Mouse (Mus musculus): ENCODE measurements around the gene Olfr69. TPM values are rescaled to one million over a fixed set of nuclear protein-coding genes. Genes with fewer than 3 reads are reported as not detected.
"Not testable (repeated sequence)": the region's sequence is repeated elsewhere in the genome, so short reads cannot be mapped to it uniquely, and the experiment has no call there.

Olfr69 gene
- polyA plus RNA-seq, 1 experiment from 2014 or later: not detected

GRCm38 (mm10) chr7:103792669-103793388 is 21.4 kb upstream of the Olfr69 start:
- no peak for ATAC-seq (ENCODE audit: low read depth)
- Histone ChIP-seq H3K4me1 (replicated peaks) (no peaks in the 10 kb centered on the region), H3K9me3 (no peaks in the 10 kb centered on the region), H3K27ac (replicated peaks) (no peak overlapping the region), H3K36me3 (no peaks in the 10 kb centered on the region), H3K27me3 (no peaks in the 10 kb centered on the region), H3K4me3 (no peak overlapping the region), H3K4me2 (no peak overlapping the region), H3K9ac (no peak overlapping the region)
- 28% methylated on average over 4 of the region's 4 CpGs for WGBS

DNA sequence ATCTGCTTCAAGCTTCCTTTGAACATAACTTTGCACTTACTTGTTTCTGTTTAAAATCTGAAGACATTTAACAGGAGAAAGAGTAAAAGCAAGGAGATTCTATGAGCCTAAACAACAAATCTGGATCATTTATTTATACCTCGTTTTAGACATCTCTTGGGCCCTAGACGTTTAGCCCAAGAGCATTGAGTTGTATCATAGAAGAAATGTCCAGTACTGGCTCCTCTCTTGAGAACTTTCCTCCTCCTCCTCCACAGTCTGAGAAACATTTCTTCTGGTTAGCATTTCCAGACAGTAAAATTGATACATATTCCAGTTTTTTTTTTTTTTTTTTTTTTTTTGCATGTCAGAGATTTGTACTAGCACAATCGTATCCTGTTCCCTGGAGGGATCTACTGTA is 20.3 kb upstream of the Olfr69 start, which contains the start of gene Olfr67:
Gene Olfr67 (minus strand): TSS at position 101 of the 400 bp plus-strand sequence.
- H3K27ac ChIP-seq (replicated peaks): no peak within 1 kb of the TSS
- no peak for ATAC-seq (ENCODE audit: low read depth)
- no peaks in the 10 kb centered on the region for H3K4me1 ChIP-seq (replicated peaks)
- H3K9me3 ChIP-seq: no peaks in the 10 kb centered on the region
- H3K4me2 ChIP-seq: no peak within 1 kb of the TSS
- WGBS: 90% methylated on average over 3 of the region's 3 CpGs
- no peaks in the 10 kb centered on the region for H3K27me3 ChIP-seq
- no peak within 1 kb of the TSS for H3K9ac ChIP-seq
- H3K36me3 ChIP-seq: no peaks in the 10 kb centered on the region
- H3K4me3 ChIP-seq: no peak within 1 kb of the TSS

- no peak within 1 kb of the TSS for H3K4me3 ChIP-seq
- H3K36me3 ChIP-seq: no peaks in the 10 kb centered on the region
- no peak within 1 kb of the TSS for H3K4me2 ChIP-seq
- WGBS: 76% methylated on average over 3 of the region's 3 CpGs
- H3K27ac ChIP-seq (replicated peaks): no peak within 1 kb of the TSS
- no peaks in the 10 kb centered on the region for H3K27me3 ChIP-seq
- H3K9me3 ChIP-seq: no peaks in the 10 kb centered on the region
- no peaks in the 10 kb centered on the region for H3K4me1 ChIP-seq (replicated peaks)
- no peak within 1 kb of the TSS for H3K9ac ChIP-seq
- ATAC-seq (ENCODE audit: low read depth): no peak
Observed at GRCm38 (mm10) chr7:103779598-103779997, 8.2 kb upstream of the Olfr69 start, which contains the start of gene Olfr68. Olfr68 (minus strand) TSS chr7:103779698.

DNA sequence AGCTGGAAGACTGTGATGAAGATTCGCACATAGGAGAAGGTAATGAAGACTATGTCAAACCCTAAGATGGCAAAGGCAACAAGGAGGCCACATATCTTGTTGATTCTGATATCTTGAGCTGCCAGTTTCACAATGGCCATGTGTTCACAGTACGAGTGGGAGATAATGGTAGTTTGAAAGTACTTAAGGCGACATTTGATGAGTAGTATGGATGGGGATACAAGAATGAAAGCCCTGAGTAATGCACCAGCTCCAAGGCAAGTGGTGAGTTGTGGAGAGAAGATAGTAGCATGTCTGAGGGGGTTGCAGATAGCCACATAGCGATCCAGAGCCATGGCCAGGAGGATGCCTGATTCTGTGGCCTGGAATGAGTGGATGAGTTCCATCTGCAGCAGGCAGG is 6.3 kb upstream of the Olfr69 start:
- H3K27me3 ChIP-seq; H3K27ac ChIP-seq (replicated peaks); ATAC-seq (ENCODE audit: low read depth); H3K36me3 ChIP-seq; H3K9me3 ChIP-seq; H3K4me1 ChIP-seq (replicated peaks); H3K9ac ChIP-seq; H3K4me2 ChIP-seq; H3K4me3 ChIP-seq: not testable (repeated sequence)
- WGBS: 85% methylated on average over 4 of the region's 4 CpGs

- H3K27ac ChIP-seq (replicated peaks); H3K9me3 ChIP-seq; H3K4me2 ChIP-seq; H3K36me3 ChIP-seq; H3K27me3 ChIP-seq; H3K4me1 ChIP-seq (replicated peaks); H3K9ac ChIP-seq; ATAC-seq (ENCODE audit: low read depth); H3K4me3 ChIP-seq: not testable (repeated sequence)
- 94% methylated on average over 6 of the region's 6 CpGs for whole genome bisulfite sequencing
Observed at GRCm38 (mm10) chr7:103767687-103768086, 3.7 kb downstream of the Olfr69 start.

DNA sequence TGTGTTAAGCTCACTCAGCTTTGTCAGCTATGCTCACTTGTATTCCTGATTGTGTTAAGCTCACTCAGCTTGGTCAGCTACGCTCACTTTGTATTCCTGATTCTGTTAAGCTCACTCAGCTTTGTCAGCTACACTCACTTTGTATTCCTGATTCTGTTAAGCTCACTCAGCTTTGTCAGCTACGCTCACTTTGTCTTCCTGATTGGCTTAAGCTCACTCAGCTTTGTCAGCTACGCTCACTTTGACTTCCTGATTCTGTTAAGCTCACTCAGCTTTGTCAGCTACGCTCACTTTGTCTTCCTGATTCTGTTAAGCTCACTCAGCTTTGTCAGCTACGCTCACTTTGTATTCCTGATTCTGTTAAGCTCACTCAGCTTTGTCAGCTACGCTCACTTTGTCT is 9.2 kb downstream of the Olfr69 start:
- H3K36me3 ChIP-seq; H3K27me3 ChIP-seq; H3K4me2 ChIP-seq; H3K4me1 ChIP-seq (replicated peaks); ATAC-seq (ENCODE audit: low read depth); H3K9ac ChIP-seq; H3K9me3 ChIP-seq; H3K27ac ChIP-seq (replicated peaks); H3K4me3 ChIP-seq: not testable (repeated sequence)
- WGBS: 92% methylated on average over 6 of the region's 6 CpGs

- H3K27ac ChIP-seq (replicated peaks): no peak within 1 kb of the TSS
- H3K9ac ChIP-seq: no peak within 1 kb of the TSS
- no peak for ATAC-seq (ENCODE audit: low read depth)
- H3K36me3 ChIP-seq: no peaks in the 10 kb centered on the region
- no peaks in the 10 kb centered on the region for H3K27me3 ChIP-seq
- H3K4me2 ChIP-seq: no peak within 1 kb of the TSS
- no peaks in the 10 kb centered on the region for H3K4me1 ChIP-seq (replicated peaks)
- WGBS: 49% methylated on average over 2 of the region's 2 CpGs
- H3K9me3 ChIP-seq: no peaks in the 10 kb centered on the region
- H3K4me3 ChIP-seq: no peak within 1 kb of the TSS
Observed at GRCm38 (mm10) chr7:103757233-103757632, 14.2 kb downstream of the Olfr69 start, which contains the start of gene Olfr630. Olfr630 (minus strand) TSS chr7:103757333.

GRCm38 (mm10) chr7:103744843-103745242 is 26.6 kb downstream of the Olfr69 start, which contains the start of gene Olfr629:
Olfr629 (minus strand) TSS chr7:103744943.
- Histone ChIP-seq H3K4me3 (no peak within 1 kb of the TSS), H3K4me2 (no peak within 1 kb of the TSS), H3K9me3 (0 out of 2 replicates have a peak, but pooled peaks cover 10% of the 10 kb centered on the region), H3K27ac (replicated peaks) (no peak within 1 kb of the TSS), H3K4me1 (replicated peaks) (no peaks in the 10 kb centered on the region), H3K36me3 (no peaks in the 10 kb centered on the region), H3K27me3 (no peaks in the 10 kb centered on the region), H3K9ac (no peak within 1 kb of the TSS)
- ATAC-seq (ENCODE audit: low read depth): no peak
- WGBS: 81% methylated on average over 2 of the region's 2 CpGs

DNA sequence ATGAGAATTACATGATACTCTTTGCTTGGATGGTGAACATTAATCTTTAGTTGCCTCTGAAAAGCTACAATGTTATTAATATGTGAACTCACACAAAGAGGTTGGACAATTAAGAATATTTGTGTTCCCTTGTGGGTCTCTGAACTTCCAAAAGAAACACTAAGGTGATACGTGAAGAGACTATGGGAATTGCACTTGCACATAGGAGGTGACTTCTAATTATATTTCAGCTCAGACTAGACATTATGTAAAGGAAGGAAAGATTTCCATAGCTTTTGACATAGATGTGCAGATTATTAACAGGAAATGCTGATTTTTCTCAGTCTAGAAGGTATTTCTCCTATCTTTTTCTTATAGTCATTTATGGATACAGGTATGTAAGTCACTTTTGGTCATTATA is 41.3 kb downstream of the Olfr69 start, which contains the start of gene Olfr628:
Gene Olfr628 (plus strand): TSS at position 301 of the 400 bp plus-strand sequence.
- no peaks in the 10 kb centered on the region for H3K27me3 ChIP-seq
- no peak for ATAC-seq (ENCODE audit: low read depth)
- no peaks in the 10 kb centered on the region for H3K36me3 ChIP-seq
- H3K27ac ChIP-seq (replicated peaks): no peak within 1 kb of the TSS
- no peaks in the 10 kb centered on the region for H3K9me3 ChIP-seq
- WGBS: 86% methylated on average over 1 of the region's 1 CpGs
- no peak within 1 kb of the TSS for H3K4me3 ChIP-seq
- H3K4me2 ChIP-seq: no peak within 1 kb of the TSS
- H3K9ac ChIP-seq: no peak within 1 kb of the TSS
- H3K4me1 ChIP-seq (replicated peaks): no peaks in the 10 kb centered on the region

- H3K36me3 ChIP-seq; ATAC-seq (ENCODE audit: low read depth); H3K4me2 ChIP-seq; H3K4me3 ChIP-seq; H3K9ac ChIP-seq; H3K4me1 ChIP-seq (replicated peaks); H3K27me3 ChIP-seq; H3K27ac ChIP-seq (replicated peaks); H3K9me3 ChIP-seq: not testable (repeated sequence)
- WGBS: 95% methylated on average over 1 of the region's 1 CpGs
Observed at GRCm38 (mm10) chr7:103716398-103716797, 55.0 kb downstream of the Olfr69 start.

Data from neural tube, embryonic 13.5 days (tissue).